Mouse (Mus musculus) hindbrain, embryonic 15.5 days (tissue): ENCODE data around the gene Exoc3l2. TPM values are rescaled to one million over a fixed set of nuclear protein-coding genes. Genes with fewer than 3 reads are reported as not detected.

Experiments used
- ATAC-seq: fragments of 200-750 bp; cut with Nextera tagmentation; 2 replicates; pipeline ENCODE4 v1.8.0; 2017; ENCODE audit warnings: low read depth, moderate number of reproducible peaks, moderate TSS enrichment; ENCODE audit not compliant: low FRiP score
- H3K27ac ChIP-seq: fragments of 300-500 bp; sonication (generic); replicated peaks from 2 replicates; pipeline ENCODE4 v1.5.1; 2015; ENCODE audit warnings: mild to moderate bottlenecking, inconsistent platforms
- H3K27me3 ChIP-seq: fragments of 300-500 bp; sonication (generic); 2 replicates; pipeline ENCODE4 v1.6.1; 2015; ENCODE audit warnings: control low read depth, inconsistent platforms
- H3K36me3 ChIP-seq: fragments of 300-500 bp; sonication (generic); 2 replicates; pipeline ENCODE4 v1.6.1; 2015; ENCODE audit warnings: control low read depth, inconsistent platforms
- H3K4me1 ChIP-seq: fragments of 300-500 bp; sonication (generic); replicated peaks from 2 replicates; pipeline ENCODE4 v1.6.1; 2015; ENCODE audit warnings: control low read depth, inconsistent platforms
- H3K4me2 ChIP-seq: fragments of 300-500 bp; sonication (generic); 2 replicates; pipeline ENCODE4 v1.6.1; 2015; ENCODE audit warnings: moderate library complexity, mild to moderate bottlenecking, inconsistent platforms
- H3K4me3 ChIP-seq: fragments of 300-500 bp; sonication (generic); 2 replicates; pipeline ENCODE4 v1.5.1; 2015; ENCODE audit warnings: mild to moderate bottlenecking, inconsistent platforms
- H3K9ac ChIP-seq: fragments of 300-500 bp; sonication (generic); 2 replicates; pipeline ENCODE4 v1.6.1; 2015; ENCODE audit warnings: inconsistent platforms
- H3K9me3 ChIP-seq: fragments of 300-500 bp; sonication (generic); 2 replicates; pipeline ENCODE4 v1.6.1; 2016; ENCODE audit warnings: control low read depth, inconsistent platforms
- WGBS: fragments of 180-500 bp; shearing (Covaris S2); methylation state at CpG from one replicate; pipeline ENCODE4 v1.1.7; 2015; 5-methylcytosine and 5-hydroxymethylcytosine counted together
- polyA plus RNA-seq: library from polyadenylated mRNA; unstranded; fragments of >200 nt; fragmentation: Nextera tagmentation; extraction: Ambion mirVana; gene quantifications from 2 replicates; pipeline ENCODE4 v1.2.1, GENCODE M21; 2015

Gene Exoc3l2
- polyA plus RNA-seq, 1 experiment from 2014 or later, result 0.82 TPM

- no peak overlapping the region for H3K9ac ChIP-seq
- H3K9me3 ChIP-seq, result no peaks in the 10 kb centered on the region
- H3K4me3 ChIP-seq, result no peak overlapping the region
- no peak overlapping the region for H3K4me2 ChIP-seq
- H3K27me3 ChIP-seq, result no peaks in the 10 kb centered on the region
- no peaks in the 10 kb centered on the region for H3K4me1 ChIP-seq
- 91% methylated on average over 2 of the region's 2 CpGs for WGBS
- no peak overlapping the region for H3K27ac ChIP-seq
- H3K36me3 ChIP-seq, result peaks cover 90% of the 10 kb centered on the region
- ATAC-seq, result no peak
These were observed 30.7 kb upstream of the Exoc3l2 start for GRCm38 (mm10) chr7:19432475-19432874.

DNA sequence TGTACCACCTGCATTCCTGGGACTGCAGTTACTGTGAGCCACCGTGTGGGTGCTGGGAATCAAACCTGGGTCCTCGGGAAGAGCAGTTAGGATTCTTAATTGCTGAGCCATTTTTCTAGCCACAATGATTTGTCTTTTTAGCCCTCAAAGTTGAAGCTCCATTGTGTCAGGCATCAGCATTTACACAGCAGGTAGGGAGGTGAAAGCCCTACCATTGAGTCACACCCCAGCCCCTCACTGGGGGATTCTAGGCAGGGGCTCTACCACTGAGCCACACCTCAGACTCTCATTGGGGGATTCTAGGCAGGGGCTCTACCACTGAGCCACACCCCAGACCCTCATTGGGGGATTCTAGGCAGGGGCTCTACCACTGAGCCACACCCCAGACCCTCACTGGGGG is 26.9 kb upstream of the Exoc3l2 start:
- Histone ChIP-seq H3K27me3 (no peaks in the 10 kb centered on the region), H3K36me3 (peaks cover 79% of the 10 kb centered on the region), H3K9me3 (no peaks in the 10 kb centered on the region), H3K4me2 (no peak overlapping the region), H3K9ac (no peak overlapping the region), H3K4me3 (no peak overlapping the region), H3K27ac (no peak overlapping the region), H3K4me1 (no peaks in the 10 kb centered on the region)
- 99% methylated on average over 2 of the region's 2 CpGs for WGBS
- ATAC-seq, result no peak

- no peaks in the 10 kb centered on the region for H3K4me1 ChIP-seq
- no peak overlapping the region for H3K9ac ChIP-seq
- H3K4me2 ChIP-seq, result no peak overlapping the region
- H3K27me3 ChIP-seq, result no peaks in the 10 kb centered on the region
- no peak for ATAC-seq
- 88% methylated on average over 9 of the region's 9 CpGs for WGBS
- H3K4me3 ChIP-seq, result no peak overlapping the region
- H3K36me3 ChIP-seq, result peaks cover 79% of the 10 kb centered on the region
- H3K27ac ChIP-seq, result no peak overlapping the region
- no peaks in the 10 kb centered on the region for H3K9me3 ChIP-seq
These were observed 26.1 kb upstream of the Exoc3l2 start for GRCm38 (mm10) chr7:19437048-19437447.

- H3K36me3 ChIP-seq, result peaks cover 58% of the 10 kb centered on the region
- 85% methylated on average over 9 of the region's 9 CpGs for WGBS
These were observed 21.6 kb upstream of the Exoc3l2 start for GRCm38 (mm10) chr7:19441448-19442091.

GRCm38 (mm10) chr7:19443344-19443743 is 19.8 kb upstream of the Exoc3l2 start:
- Histone ChIP-seq H3K9me3 (no peaks in the 10 kb centered on the region), H3K9ac (no peak overlapping the region), H3K27me3 (no peaks in the 10 kb centered on the region), H3K4me3 (no peak overlapping the region), H3K36me3 (peaks cover 54% of the 10 kb centered on the region), H3K4me2 (no peak overlapping the region), H3K4me1 (no peaks in the 10 kb centered on the region), H3K27ac (no peak overlapping the region)
- ATAC-seq, result peak; percentile 46
- WGBS, result 46% methylated on average over 3 of the region's 3 CpGs

More at GRCm38 (mm10) chr7:19441448-19442091, 21.6 kb upstream of the Exoc3l2 start:
- Histone ChIP-seq H3K4me2 (no peak overlapping the region), H3K9me3 (no peaks in the 10 kb centered on the region), H3K27ac (no peak overlapping the region), H3K4me3 (no peak overlapping the region), H3K27me3 (no peaks in the 10 kb centered on the region), H3K4me1 (no peaks in the 10 kb centered on the region), H3K9ac (no peak overlapping the region)
- ATAC-seq, result no peak

DNA sequence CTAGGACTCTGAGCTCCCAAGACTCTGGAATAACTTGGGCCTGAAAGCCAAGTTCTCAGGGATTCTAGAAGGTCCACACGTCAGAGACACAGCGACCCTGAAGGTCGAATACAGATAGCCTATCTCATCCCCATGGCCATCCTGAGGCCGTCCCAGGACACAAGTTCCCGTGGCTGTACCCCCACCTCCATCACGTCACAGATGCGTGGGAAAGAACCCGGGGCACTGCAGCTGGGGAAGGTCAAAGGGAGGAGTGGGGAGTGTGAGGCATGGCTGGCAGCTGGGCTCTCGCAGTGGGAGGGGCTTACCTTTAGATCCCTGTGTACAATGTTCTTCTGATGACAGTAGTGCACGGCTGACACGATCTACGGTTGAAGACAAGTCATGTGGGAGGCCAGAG is 18.3 kb upstream of the Exoc3l2 start:
- WGBS, result 83% methylated on average over 12 of the region's 12 CpGs
- H3K4me1 ChIP-seq, result no peaks in the 10 kb centered on the region
- peaks cover 65% of the 10 kb centered on the region for H3K36me3 ChIP-seq
- no peak for ATAC-seq
- no peaks in the 10 kb centered on the region for H3K27me3 ChIP-seq
- H3K27ac ChIP-seq, result no peak overlapping the region
- no peak overlapping the region for H3K4me3 ChIP-seq
- H3K4me2 ChIP-seq, result no peak overlapping the region
- H3K9ac ChIP-seq, result no peak overlapping the region
- no peaks in the 10 kb centered on the region for H3K9me3 ChIP-seq

- Histone ChIP-seq H3K4me1 (no peaks in the 10 kb centered on the region), H3K36me3 (peaks cover 58% of the 10 kb centered on the region), H3K4me2 (no peak overlapping the region), H3K27ac (no peak overlapping the region), H3K4me3 (no peak overlapping the region), H3K9me3 (no peaks in the 10 kb centered on the region), H3K27me3 (no peaks in the 10 kb centered on the region), H3K9ac (no peak overlapping the region)
- WGBS, result 92% methylated on average over 16 of the region's 16 CpGs
- ATAC-seq, result no peak
These were observed 15.4 kb upstream of the Exoc3l2 start for GRCm38 (mm10) chr7:19447689-19448088.

DNA sequence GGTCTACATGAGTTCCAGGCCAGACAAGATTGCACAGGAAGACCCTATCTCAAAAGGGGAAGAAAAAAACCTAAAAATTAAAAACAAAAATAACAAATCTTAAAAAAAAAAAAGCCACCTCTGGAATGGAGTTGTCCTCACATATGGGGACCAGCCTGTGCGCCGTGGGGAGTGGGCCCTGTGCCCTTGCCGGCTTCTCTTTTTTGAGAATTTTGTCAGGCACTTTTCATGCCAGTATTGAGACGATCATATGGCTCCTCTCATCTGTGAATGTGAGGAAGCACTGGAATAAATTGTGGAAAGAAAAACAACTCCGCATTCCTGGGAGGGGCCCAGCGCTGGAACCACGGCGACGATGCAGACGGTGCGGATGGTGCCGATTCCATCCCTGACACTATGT is 14.0 kb upstream of the Exoc3l2 start:
- H3K4me1 ChIP-seq, result no peaks in the 10 kb centered on the region
- ATAC-seq, result no peak
- H3K27me3 ChIP-seq, result no peaks in the 10 kb centered on the region
- H3K9me3 ChIP-seq, result no peaks in the 10 kb centered on the region
- no peak overlapping the region for H3K4me3 ChIP-seq
- H3K27ac ChIP-seq, result no peak overlapping the region
- peaks cover 55% of the 10 kb centered on the region for H3K36me3 ChIP-seq
- no peak overlapping the region for H3K9ac ChIP-seq
- H3K4me2 ChIP-seq, result no peak overlapping the region
- 86% methylated on average over 12 of the region's 12 CpGs for WGBS

- no peak overlapping the region for H3K9ac ChIP-seq
- no peak for ATAC-seq
- no peak overlapping the region for H3K27ac ChIP-seq
- H3K4me2 ChIP-seq, result no peak overlapping the region
- 89% methylated on average over 4 of the region's 4 CpGs for WGBS
- H3K9me3 ChIP-seq, result no peaks in the 10 kb centered on the region
- no peak overlapping the region for H3K4me3 ChIP-seq
- peaks cover 16% of the 10 kb centered on the region for H3K36me3 ChIP-seq
- peaks cover 30% of the 10 kb centered on the region for H3K4me1 ChIP-seq
- no peaks in the 10 kb centered on the region for H3K27me3 ChIP-seq
These were observed 7.9 kb upstream of the Exoc3l2 start for GRCm38 (mm10) chr7:19455186-19455585.

- Histone ChIP-seq H3K36me3 (peaks cover 9% of the 10 kb centered on the region), H3K4me2 (peak overlapping the region; percentile 97; the same call in 1 of the 2 replicates), H3K4me1 (peaks cover 30% of the 10 kb centered on the region), H3K9me3 (no peaks in the 10 kb centered on the region), H3K4me3 (no peak overlapping the region), H3K27ac (no peak overlapping the region), H3K27me3 (no peaks in the 10 kb centered on the region), H3K9ac (no peak overlapping the region)
- 44% methylated on average over 11 of the region's 11 CpGs for WGBS
- ATAC-seq, result no peak
These were observed 7.2 kb upstream of the Exoc3l2 start for GRCm38 (mm10) chr7:19455819-19456495.

DNA sequence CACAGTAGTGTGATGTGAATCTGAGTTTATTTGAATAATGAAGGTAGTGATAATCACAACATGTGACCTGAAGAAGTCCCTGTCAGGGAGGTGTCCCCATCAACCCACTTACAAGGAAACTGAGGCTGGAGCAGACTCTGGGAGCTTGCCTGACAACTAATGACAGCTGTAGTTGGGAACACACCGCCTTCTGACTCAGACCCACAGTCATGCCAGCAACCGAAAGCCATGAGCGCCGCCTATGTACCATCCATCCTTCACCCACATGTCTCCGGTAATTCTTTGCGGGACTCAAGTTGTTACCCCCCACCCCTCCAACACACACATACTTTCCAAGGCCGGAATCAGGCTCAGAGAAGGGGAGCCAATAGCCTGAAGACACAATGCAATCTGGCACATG is 6.5 kb upstream of the Exoc3l2 start:
- WGBS, result 95% methylated on average over 7 of the region's 7 CpGs
- Histone ChIP-seq H3K27ac (no peak overlapping the region), H3K4me2 (peak overlapping the region; percentile 97), H3K4me1 (peaks cover 30% of the 10 kb centered on the region), H3K9me3 (no peaks in the 10 kb centered on the region), H3K4me3 (peak overlapping the region; percentile 90), H3K36me3 (peaks cover 2% of the 10 kb centered on the region), H3K9ac (no peak overlapping the region), H3K27me3 (no peaks in the 10 kb centered on the region)
- ATAC-seq, result no peak

GRCm38 (mm10) chr7:19457414-19458071 is 5.6 kb upstream of the Exoc3l2 start:
- Histone ChIP-seq H3K4me1 (peaks cover 30% of the 10 kb centered on the region), H3K4me3 (peak overlapping the region; percentile 90), H3K9me3 (no peaks in the 10 kb centered on the region), H3K9ac (peak overlapping the region; percentile 70), H3K4me2 (peak overlapping the region; percentile 97), H3K27ac (peak overlapping the region; percentile 78), H3K27me3 (no peaks in the 10 kb centered on the region), H3K36me3 (no peaks in the 10 kb centered on the region)
- WGBS, result 7% methylated on average over 13 of the region's 14 CpGs
- peak; percentile 23 for ATAC-seq
